Mouse (Mus musculus): ENCODE measurements around the gene Gckr. TPM values are rescaled to one million over a fixed set of nuclear protein-coding genes. Genes with fewer than 3 reads are reported as not detected.

Gckr gene
- polyA plus RNA-seq, 1 experiment from 2014 or later, result 0.48 TPM

- no peaks in the 10 kb centered on the region for H3K4me1 ChIP-seq (ENCODE audit: control insufficient read depth, insufficient read depth, low read length)
- H3K27me3 ChIP-seq (ENCODE audit: control insufficient read depth, insufficient read depth, low read length), result no peaks in the 10 kb centered on the region
- no peak overlapping the region for H3K27ac ChIP-seq (replicated peaks; ENCODE audit: low read depth, low read length)
- DNase-seq (ENCODE audit: low spot score) (no peak), ATAC-seq (replicated peaks; ENCODE audit: insufficient number of reproducible peaks, low FRiP score, low TSS enrichment, low read depth) (no peak)
- no peak overlapping the region for H3K4me3 ChIP-seq (ENCODE audit: low read depth, low read length)
- H3K9ac ChIP-seq (replicated peaks; ENCODE audit: low read length), result no peak overlapping the region
- H3K9me3 ChIP-seq (replicated peaks; ENCODE audit: control insufficient read depth, low read length), result no peaks in the 10 kb centered on the region
- no peak overlapping the region for H3K4me2 ChIP-seq (ENCODE audit: low read depth, low read length)
- 77% methylated on average over 4 of the region's 4 CpGs for WGBS
- no peaks in the 10 kb centered on the region; the same call in 1 of the 2 replicates for H3K36me3 ChIP-seq (replicated peaks; ENCODE audit: control insufficient read depth, insufficient read depth, low read depth, low read length)
Measured at GRCm38 (mm10) chr5:31288225-31288624, 9.0 kb upstream of the Gckr start.

GRCm38 (mm10) chr5:31288655-31289054, 8.6 kb upstream of the Gckr start:
- ATAC-seq (replicated peaks; ENCODE audit: insufficient number of reproducible peaks, low FRiP score, low TSS enrichment, low read depth) (no peak), DNase-seq (ENCODE audit: low spot score) (no peak)
- Histone ChIP-seq H3K27me3 (ENCODE audit: control insufficient read depth, insufficient read depth, low read length) (no peaks in the 10 kb centered on the region), H3K36me3 (replicated peaks; ENCODE audit: control insufficient read depth, insufficient read depth, low read depth, low read length) (no peaks in the 10 kb centered on the region; the same call in 1 of the 2 replicates), H3K27ac (replicated peaks; ENCODE audit: low read depth, low read length) (no peak overlapping the region), H3K9me3 (replicated peaks; ENCODE audit: control insufficient read depth, low read length) (no peaks in the 10 kb centered on the region), H3K4me1 (ENCODE audit: control insufficient read depth, insufficient read depth, low read length) (no peaks in the 10 kb centered on the region), H3K4me3 (ENCODE audit: low read depth, low read length) (no peak overlapping the region), H3K4me2 (ENCODE audit: low read depth, low read length) (no peak overlapping the region), H3K9ac (replicated peaks; ENCODE audit: low read length) (no peak overlapping the region)
- WGBS, result 81% methylated on average over 3 of the region's 3 CpGs

DNA sequence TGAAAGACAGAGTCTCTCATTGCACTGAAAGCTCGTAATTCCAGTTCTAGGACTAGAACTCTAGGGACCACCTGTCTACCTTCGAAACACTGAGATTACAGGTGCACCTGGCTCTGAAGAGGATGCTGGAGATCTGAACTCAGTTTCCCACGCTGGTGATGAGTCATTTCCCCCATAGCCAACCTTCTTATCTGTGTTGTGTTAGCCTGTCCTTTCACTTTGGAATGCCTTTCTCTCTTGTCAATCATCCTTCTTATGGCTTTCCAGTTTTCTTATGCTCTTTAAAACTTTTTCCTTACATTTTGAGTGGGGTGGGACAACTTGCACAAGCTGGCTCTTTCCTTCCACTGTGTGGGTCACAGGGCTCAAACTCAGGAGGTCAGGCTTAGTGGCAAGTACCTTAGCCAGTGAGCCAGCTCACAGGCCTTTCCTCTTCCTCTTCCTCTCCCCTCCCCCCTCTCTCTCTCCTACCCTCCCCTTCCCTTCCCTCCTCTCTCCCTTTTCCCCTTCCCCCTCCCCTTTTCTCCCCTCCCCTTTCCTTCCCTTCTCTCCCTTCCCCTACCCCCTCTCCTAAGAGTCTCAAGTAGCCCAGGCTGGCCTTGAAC, 7.5 kb upstream of the Gckr start:
- H3K4me1 ChIP-seq (ENCODE audit: control insufficient read depth, insufficient read depth, low read length), result no peaks in the 10 kb centered on the region
- no peak overlapping the region for H3K27ac ChIP-seq (replicated peaks; ENCODE audit: low read depth, low read length)
- H3K4me3 ChIP-seq (ENCODE audit: low read depth, low read length), result no peak overlapping the region
- H3K36me3 ChIP-seq (replicated peaks; ENCODE audit: control insufficient read depth, insufficient read depth, low read depth, low read length), result no peaks in the 10 kb centered on the region; the same call in 1 of the 2 replicates
- no peak for DNase-seq (ENCODE audit: low spot score)
- no peak overlapping the region; the same call in 1 of the 2 replicates for H3K9ac ChIP-seq (replicated peaks; ENCODE audit: low read length)
- ATAC-seq (replicated peaks; ENCODE audit: insufficient number of reproducible peaks, low FRiP score, low TSS enrichment, low read depth), result no peak
- H3K9me3 ChIP-seq (replicated peaks; ENCODE audit: control insufficient read depth, low read length), result no peaks in the 10 kb centered on the region
- no peak overlapping the region; the same call in 1 of the 2 replicates for H3K4me2 ChIP-seq (ENCODE audit: low read depth, low read length)
- WGBS, result 84% methylated on average over 3 of the region's 3 CpGs
- H3K27me3 ChIP-seq (ENCODE audit: control insufficient read depth, insufficient read depth, low read length), result no peaks in the 10 kb centered on the region

DNA sequence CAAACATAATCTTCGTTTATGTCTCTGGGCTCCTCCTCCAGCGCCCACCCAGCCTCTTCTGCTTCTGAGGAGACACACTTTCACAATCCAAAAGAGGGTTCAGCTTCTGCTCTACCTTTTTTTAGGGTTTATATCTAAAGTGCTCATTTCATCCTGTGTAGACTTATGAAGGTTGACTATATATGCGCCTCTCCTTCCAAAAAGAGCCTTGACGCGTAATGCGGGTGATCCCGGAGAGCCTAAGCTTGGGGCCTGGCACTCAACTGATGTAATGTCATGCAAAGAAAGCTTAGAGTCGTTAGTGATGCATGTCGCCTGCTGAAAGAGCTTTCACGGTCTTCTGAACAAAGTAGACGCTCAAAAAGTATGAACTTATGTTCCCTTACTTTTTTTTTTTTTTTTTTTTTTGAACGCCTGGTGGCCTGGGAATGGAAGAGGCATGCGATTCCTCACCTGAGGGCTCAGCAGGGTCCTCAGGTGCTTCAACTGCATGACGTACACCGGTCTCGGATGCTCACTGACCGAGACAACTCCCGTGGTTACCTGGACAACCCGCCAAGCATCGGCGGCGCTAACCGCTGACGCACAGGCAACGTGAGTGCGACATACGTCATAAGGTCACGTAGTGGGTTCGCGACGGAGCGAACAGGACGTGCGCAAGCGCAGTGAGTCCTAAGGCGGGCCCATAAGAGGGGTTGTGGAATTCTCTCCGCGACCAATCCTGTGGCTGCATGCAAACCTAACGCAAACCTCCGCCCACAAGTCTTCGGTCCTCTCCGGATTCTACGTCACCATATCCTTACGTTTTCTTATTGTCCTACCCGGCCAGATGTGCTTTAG, 6.5 kb upstream of the Gckr start, which contains the start of gene Ift172:
Gene Ift172, minus strand, starts transcription at position 596 of the 840 bp plus-strand sequence.
- Histone ChIP-seq H3K4me3 (ENCODE audit: low read depth, low read length) (peak within 1 kb of the TSS; percentile 36), H3K9me3 (replicated peaks; ENCODE audit: control insufficient read depth, low read length) (no peaks in the 10 kb centered on the region), H3K36me3 (replicated peaks; ENCODE audit: control insufficient read depth, insufficient read depth, low read depth, low read length) (no peaks in the 10 kb centered on the region), H3K4me1 (ENCODE audit: control insufficient read depth, insufficient read depth, low read length) (no peaks in the 10 kb centered on the region), H3K9ac (replicated peaks; ENCODE audit: low read length) (peak within 1 kb of the TSS; percentile 56), H3K4me2 (ENCODE audit: low read depth, low read length) (peak within 1 kb of the TSS; percentile 70), H3K27me3 (ENCODE audit: control insufficient read depth, insufficient read depth, low read length) (no peaks in the 10 kb centered on the region), H3K27ac (replicated peaks; ENCODE audit: low read depth, low read length) (0 out of 2 replicates have a peak within 1 kb of the TSS, but pooled peaks have one; percentile 3)
- DNase-seq (ENCODE audit: low spot score) (peak; percentile 99), ATAC-seq (replicated peaks; ENCODE audit: insufficient number of reproducible peaks, low FRiP score, low TSS enrichment, low read depth) (peak; percentile 86)
- WGBS, result 3% methylated on average over 45 of the region's 45 CpGs

DNA sequence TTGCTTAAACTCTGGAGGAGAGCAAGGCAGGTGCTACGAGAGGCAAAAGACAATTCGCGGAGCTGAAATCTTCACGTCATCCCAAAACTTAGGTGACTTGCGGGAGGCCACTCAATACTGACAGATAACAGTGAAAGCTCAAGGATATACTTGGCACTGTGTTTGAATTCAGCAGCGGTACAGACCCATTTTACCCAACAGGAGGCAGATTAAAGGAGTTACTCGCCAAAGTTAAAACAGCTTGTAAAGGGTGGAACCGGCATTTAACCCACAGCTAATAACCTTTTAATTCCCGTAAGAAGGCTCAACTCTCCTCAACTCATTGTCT, 5.9 kb upstream of the Gckr start:
- H3K9ac ChIP-seq (replicated peaks; ENCODE audit: low read length), result peak overlapping the region; percentile 50
- peak overlapping the region; percentile 36 for H3K4me3 ChIP-seq (ENCODE audit: low read depth, low read length)
- no peaks in the 10 kb centered on the region for H3K27me3 ChIP-seq (ENCODE audit: control insufficient read depth, insufficient read depth, low read length)
- H3K4me2 ChIP-seq (ENCODE audit: low read depth, low read length), result peak overlapping the region; percentile 70
- no peaks in the 10 kb centered on the region for H3K36me3 ChIP-seq (replicated peaks; ENCODE audit: control insufficient read depth, insufficient read depth, low read depth, low read length)
- H3K27ac ChIP-seq (replicated peaks; ENCODE audit: low read depth, low read length), result 0 out of 2 replicates have a peak overlapping the region, but pooled peaks have one; percentile 3
- no peak for ATAC-seq (replicated peaks; ENCODE audit: insufficient number of reproducible peaks, low FRiP score, low TSS enrichment, low read depth)
- H3K4me1 ChIP-seq (ENCODE audit: control insufficient read depth, insufficient read depth, low read length), result no peaks in the 10 kb centered on the region
- WGBS, result 4% methylated on average over 9 of the region's 9 CpGs
- no peaks in the 10 kb centered on the region for H3K9me3 ChIP-seq (replicated peaks; ENCODE audit: control insufficient read depth, low read length)
- no peak for DNase-seq (ENCODE audit: low spot score)

GRCm38 (mm10) chr5:31294964-31295605, 2.2 kb upstream of the Gckr start:
- ATAC-seq (replicated peaks; ENCODE audit: insufficient number of reproducible peaks, low FRiP score, low TSS enrichment, low read depth) (peak; percentile 25; the same call in 1 of the 2 replicates), DNase-seq (ENCODE audit: low spot score) (peak; percentile 31)
- 4% methylated on average over 29 of the region's 29 CpGs for WGBS
- no peaks in the 10 kb centered on the region for H3K9me3 ChIP-seq (replicated peaks; ENCODE audit: control insufficient read depth, low read length)
- peak overlapping the region; percentile 95 for H3K4me2 ChIP-seq (ENCODE audit: low read depth, low read length)
- peak overlapping the region; percentile 94 for H3K9ac ChIP-seq (replicated peaks; ENCODE audit: low read length)
- no peaks in the 10 kb centered on the region for H3K27me3 ChIP-seq (ENCODE audit: control insufficient read depth, insufficient read depth, low read length)
- no peaks in the 10 kb centered on the region for H3K36me3 ChIP-seq (replicated peaks; ENCODE audit: control insufficient read depth, insufficient read depth, low read depth, low read length)
- peak overlapping the region; percentile 87 for H3K4me3 ChIP-seq (ENCODE audit: low read depth, low read length)
- no peak overlapping the region for H3K27ac ChIP-seq (replicated peaks; ENCODE audit: low read depth, low read length)
- H3K4me1 ChIP-seq (ENCODE audit: control insufficient read depth, insufficient read depth, low read length), result no peaks in the 10 kb centered on the region

DNA sequence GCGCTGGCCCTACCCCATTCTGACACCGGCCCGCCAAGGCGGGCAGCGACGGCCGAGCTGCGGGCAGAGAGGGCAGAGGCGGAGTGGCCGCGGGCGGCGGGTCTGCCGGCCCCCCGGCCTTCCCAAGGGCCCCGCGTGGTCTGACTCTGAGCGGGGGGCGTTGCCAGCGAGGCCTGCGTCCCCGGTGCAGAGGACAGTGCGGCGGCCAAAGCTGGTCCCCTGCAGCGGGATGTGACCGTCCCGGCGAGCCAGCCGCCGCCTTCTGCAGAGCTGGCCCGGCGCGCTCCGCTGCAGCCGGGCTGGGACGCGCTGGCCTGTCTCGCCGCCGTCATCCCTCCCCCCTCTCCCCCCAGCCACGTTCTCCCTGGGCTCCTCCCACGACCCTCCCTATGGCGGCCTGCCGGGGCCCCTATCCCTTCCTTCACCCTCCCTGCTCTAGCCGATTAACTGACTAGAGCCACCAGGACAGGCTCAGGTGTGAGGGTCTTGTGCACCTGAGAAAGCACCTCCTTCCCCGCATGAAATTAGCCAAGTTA, 1.6 kb upstream of the Gckr start, which contains the start of gene Fndc4:
Gene Fndc4, minus strand, starts transcription at position 475 of the 536 bp plus-strand sequence.
- Histone ChIP-seq H3K36me3 (replicated peaks; ENCODE audit: control insufficient read depth, insufficient read depth, low read depth, low read length) (no peaks in the 10 kb centered on the region), H3K9me3 (replicated peaks; ENCODE audit: control insufficient read depth, low read length) (no peaks in the 10 kb centered on the region), H3K9ac (replicated peaks; ENCODE audit: low read length) (peak within 1 kb of the TSS; percentile 94), H3K4me3 (ENCODE audit: low read depth, low read length) (peak within 1 kb of the TSS; percentile 87), H3K4me2 (ENCODE audit: low read depth, low read length) (peak within 1 kb of the TSS; percentile 95), H3K27me3 (ENCODE audit: control insufficient read depth, insufficient read depth, low read length) (no peaks in the 10 kb centered on the region), H3K4me1 (ENCODE audit: control insufficient read depth, insufficient read depth, low read length) (no peaks in the 10 kb centered on the region), H3K27ac (replicated peaks; ENCODE audit: low read depth, low read length) (no peak within 1 kb of the TSS; the same call in 1 of the 2 replicates)
- WGBS, result under 1% methylated on average over 46 of the region's 46 CpGs
- ATAC-seq (replicated peaks; ENCODE audit: insufficient number of reproducible peaks, low FRiP score, low TSS enrichment, low read depth), result peak; percentile 73
- peak; percentile 79 for DNase-seq (ENCODE audit: low spot score)
